Mouse (Mus musculus): ENCODE results near the gene Arhgef15.
A peak's percentile ranks its signal among the peaks of the same experiment; 100 is the strongest.
"Not testable (repeated sequence)": the region's sequence is repeated elsewhere in the genome, so short reads cannot be mapped to it uniquely, and the experiment has no call there.

The Arhgef15 gene

GRCm38 (mm10) chr11:68957308-68957707, at the start of gene Arhgef15:
Gene Arhgef15, minus strand, starts transcription at chr11:68957480.
- no peak for DNase-seq (ENCODE audit: low read depth, low spot score)

DNA sequence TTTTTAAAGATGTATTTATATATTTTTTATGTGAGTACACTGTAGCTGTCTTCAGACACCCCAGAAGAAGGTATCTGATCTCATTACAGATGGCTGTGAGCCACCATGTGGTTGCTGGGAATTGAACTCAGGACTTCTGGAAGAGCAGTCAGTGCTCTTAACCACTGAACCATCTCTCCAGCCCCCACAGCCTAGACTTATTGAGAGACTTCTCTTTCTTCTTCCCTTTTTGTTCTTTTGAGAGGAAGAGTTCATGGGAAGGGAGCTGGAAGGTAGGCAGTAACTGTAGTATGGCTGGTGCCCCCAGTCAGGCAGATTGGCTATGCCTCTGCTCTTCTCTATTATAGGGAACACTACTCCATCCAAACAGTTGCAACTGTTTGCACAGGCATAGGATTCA, 49.3 kb upstream of the Arhgef15 start:
- DNase-seq (ENCODE audit: low read depth, low spot score): not testable (repeated sequence)

- no peak for DNase-seq (ENCODE audit: low read depth, low spot score)
Measured at GRCm38 (mm10) chr11:69005193-69005592, 47.9 kb upstream of the Arhgef15 start.

DNA sequence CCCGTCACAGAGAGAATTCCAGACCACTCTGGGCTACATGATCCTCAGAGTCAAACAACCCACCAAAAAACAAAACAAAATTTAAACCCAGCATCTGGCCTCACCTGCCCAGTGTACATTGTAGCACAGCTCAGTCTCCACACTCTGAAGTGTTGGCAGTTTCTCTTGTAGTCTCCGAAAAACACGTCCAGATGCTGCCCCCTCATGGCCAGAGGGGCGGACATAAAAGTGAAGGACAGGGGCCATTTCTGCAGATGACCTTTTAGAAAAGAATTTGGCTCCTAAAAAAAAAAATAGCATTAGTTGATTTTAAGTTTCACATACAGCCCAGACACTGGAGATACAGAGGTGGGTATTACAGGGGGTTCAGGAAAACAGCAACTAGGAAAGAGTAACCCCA, 46.3 kb upstream of the Arhgef15 start:
- DNase-seq (ENCODE audit: low read depth, low spot score): no peak

GRCm38 (mm10) chr11:69002782-69003181, 45.5 kb upstream of the Arhgef15 start:
- DNase-seq (ENCODE audit: low read depth, low spot score): not testable (repeated sequence)

GRCm38 (mm10) chr11:68997080-68997479, 39.8 kb upstream of the Arhgef15 start:
- no peak for DNase-seq (ENCODE audit: low read depth, low spot score)

- peak; percentile 42 for DNase-seq (ENCODE audit: low read depth, low spot score)
Measured at GRCm38 (mm10) chr11:68994377-68994776, 37.1 kb upstream of the Arhgef15 start.

- no peak for DNase-seq (ENCODE audit: low read depth, low spot score)
Measured at GRCm38 (mm10) chr11:68993122-68993521, 35.8 kb upstream of the Arhgef15 start.

GRCm38 (mm10) chr11:68988341-68988740, 31.1 kb upstream of the Arhgef15 start:
- DNase-seq (ENCODE audit: low read depth, low spot score): no peak

DNA sequence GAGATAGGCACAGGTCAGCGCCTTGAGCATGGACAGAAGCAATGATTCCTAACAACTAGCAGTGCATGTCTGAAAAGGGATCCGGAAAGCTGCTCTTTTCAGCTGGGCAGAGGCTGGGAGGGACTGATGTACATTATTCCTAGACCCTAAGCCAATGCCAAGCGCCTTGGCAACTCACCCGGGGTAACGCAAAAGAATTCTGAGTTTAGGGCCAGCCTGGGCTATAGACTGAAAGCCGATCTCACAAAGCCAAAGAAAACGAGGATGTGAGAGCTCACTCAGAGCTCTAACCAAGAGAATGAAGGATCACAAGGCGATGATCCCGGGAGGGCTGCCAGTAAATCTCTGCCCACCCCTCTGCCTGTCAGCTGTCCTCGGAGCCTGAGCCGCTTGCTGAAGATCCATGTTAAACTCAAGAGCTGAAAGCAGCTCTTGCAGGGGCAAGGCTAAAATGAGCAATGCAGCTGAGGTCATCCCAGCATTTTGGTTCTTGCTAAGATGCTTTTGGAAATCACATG, 30.1 kb upstream of the Arhgef15 start:
- no peak for DNase-seq (ENCODE audit: low read depth, low spot score)

DNA sequence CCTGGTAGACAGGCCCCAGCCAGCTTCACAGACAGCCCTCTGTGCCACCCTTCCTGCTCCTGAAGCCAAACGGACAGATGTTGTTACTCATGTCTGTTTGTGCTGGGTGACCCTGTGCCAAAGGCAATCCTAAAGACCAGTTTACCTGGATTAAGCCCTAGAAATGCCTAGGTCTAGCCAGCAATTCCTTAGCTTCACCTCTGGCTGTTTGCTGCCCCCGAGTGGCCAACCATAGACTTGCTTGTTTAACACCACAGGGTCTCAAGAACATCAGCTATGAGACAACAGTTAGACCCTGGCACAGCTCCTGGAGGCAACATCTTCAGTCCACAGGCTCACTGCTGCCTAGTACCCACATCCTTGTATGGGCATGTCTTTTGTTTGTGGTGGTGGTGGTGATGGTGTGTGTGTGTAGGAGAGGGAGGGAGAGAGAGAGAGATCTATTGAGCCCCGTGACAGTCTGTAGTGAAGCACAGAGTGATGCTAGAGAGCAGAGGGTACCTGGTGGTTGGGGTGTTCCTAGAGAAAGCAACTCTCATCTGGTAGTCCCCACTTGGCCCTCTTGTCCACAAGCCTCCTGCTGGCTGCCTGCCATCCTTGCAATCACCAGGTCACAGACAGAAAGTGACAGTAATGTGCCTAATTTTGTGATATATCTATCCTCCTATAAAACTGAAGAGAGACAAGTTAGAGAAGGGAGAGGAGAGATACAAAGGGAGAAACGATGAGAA, 25.5 kb upstream of the Arhgef15 start:
- peak; percentile 71 for DNase-seq (ENCODE audit: low read depth, low spot score)

DNA sequence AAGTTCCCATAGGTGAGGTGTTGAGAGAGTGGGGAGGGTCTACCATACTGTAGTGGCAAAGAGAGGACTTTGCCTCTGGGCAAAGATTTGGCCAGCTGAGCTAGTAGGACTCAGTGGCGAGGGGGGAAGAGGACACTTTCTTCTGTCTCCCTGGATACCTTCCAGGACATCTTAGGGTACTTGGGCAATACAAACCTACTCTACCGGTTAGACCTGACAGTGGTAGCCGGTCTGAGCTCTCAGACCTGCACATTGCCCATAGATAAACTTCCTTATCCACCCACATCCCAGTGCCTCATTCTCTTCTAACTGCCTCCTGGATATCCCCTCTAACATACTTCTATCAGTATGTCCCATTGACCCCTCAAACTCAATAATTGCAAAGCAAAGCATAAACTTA, 23.6 kb upstream of the Arhgef15 start:
- no peak for DNase-seq (ENCODE audit: low read depth, low spot score)

- peak; percentile 20 for DNase-seq (ENCODE audit: low read depth, low spot score)
Measured at GRCm38 (mm10) chr11:68979320-68979733, 22.0 kb upstream of the Arhgef15 start.

- DNase-seq (ENCODE audit: low read depth, low spot score): no peak
Measured at GRCm38 (mm10) chr11:68975601-68976000, 18.3 kb upstream of the Arhgef15 start.

DNA sequence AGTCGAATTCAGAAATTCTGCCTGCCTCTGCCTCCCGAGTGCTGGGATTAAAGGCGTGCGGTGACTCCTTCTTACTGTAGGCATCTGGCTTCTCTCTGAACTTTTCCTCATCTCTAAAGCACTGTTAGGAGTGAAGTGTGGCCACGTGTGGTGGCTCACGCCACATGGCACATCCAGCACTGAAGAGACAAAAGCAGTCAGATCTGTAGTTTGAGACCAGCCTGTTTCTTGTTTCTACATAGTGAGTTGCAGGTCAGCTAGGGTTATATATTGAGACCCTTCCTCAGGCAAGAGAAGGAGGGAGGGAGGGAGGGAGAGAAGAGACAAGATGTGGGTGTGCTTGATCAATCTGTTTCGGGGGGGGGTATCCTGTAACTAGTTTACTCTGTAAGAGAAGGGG, 17.8 kb upstream of the Arhgef15 start, which contains the start of gene Rangrf:
TSS of gene Rangrf (minus strand) at position 101 of the 400 bp plus-strand sequence.
- DNase-seq (ENCODE audit: low read depth, low spot score): no peak

GRCm38 (mm10) chr11:68974059-68974450, 16.8 kb upstream of the Arhgef15 start:
- no peak for DNase-seq (ENCODE audit: low read depth, low spot score)

- DNase-seq (ENCODE audit: low read depth, low spot score): peak; percentile 87
Measured at GRCm38 (mm10) chr11:68973250-68974058, 16.2 kb upstream of the Arhgef15 start.

GRCm38 (mm10) chr11:68970232-68970631, 13.0 kb upstream of the Arhgef15 start:
- no peak for DNase-seq (ENCODE audit: low read depth, low spot score)

GRCm38 (mm10) chr11:68968752-68969151, 11.5 kb upstream of the Arhgef15 start:
- no peak for DNase-seq (ENCODE audit: low read depth, low spot score)

- DNase-seq (ENCODE audit: low read depth, low spot score): peak; percentile 93
Measured at GRCm38 (mm10) chr11:68967337-68968282, 10.3 kb upstream of the Arhgef15 start, which contains the start of gene Slc25a35. Gene Slc25a35, plus strand, starts transcription at chr11:68968131.

DNA sequence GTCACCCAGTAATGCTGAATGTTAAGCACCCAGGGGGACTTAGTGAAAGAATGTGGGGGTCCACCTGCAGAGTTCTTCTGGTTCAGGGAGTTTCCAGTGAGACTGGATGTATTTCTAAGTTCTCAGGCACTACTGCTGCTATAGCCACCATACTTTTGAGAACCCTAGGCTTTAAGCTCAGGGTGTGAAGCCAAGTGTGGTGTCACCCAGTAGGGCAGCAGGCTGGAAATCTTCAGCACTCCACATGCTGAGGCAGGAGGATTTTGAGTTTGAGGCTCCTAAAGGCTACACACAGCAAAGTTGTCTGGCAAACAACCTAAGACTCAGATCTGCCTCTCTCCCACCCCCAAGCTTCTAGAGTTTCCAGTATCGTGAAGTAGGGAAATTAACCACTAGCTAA, 9.3 kb upstream of the Arhgef15 start:
- DNase-seq (ENCODE audit: low read depth, low spot score): peak; percentile 31

Measured in A20 (cell line).